Mouse (Mus musculus) B cell, adult (primary cell): ENCODE measurements around the gene Gm13101. TPM values are rescaled to one million over a fixed set of nuclear protein-coding genes. Genes with fewer than 3 reads are reported as not detected.

Experiments used
- total RNA-seq: library from RNA; stranded (reverse); gene quantifications from 4 replicates; pipeline ENCODE4 v1.2.4, GENCODE M21; 2023; ENCODE audit not compliant: inconsistent age

The Gm13101 gene
- not detected in 4 replicates for total RNA-seq

DNA sequence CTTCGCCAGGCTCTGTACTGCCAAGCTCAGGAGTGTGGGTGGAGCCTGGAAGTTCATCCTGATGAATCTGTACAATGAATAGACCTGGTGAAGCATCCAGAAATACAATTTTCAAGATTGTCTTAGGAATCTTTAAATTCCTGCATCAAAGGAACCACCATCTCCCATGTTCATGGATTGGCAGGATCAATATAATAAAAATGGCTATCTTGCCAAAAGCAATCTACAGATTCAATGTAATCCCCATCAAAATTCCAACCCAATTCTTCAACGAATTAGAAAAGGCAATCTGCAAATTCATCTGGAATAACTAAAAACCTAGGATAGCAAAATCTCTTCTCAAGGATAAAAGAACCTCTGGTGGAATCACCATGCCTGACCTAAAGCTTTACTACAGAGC lies at the start of gene Gm13101:
Gene Gm13101, minus strand, starts transcription at position 101 of the 400 bp plus-strand sequence.

DNA sequence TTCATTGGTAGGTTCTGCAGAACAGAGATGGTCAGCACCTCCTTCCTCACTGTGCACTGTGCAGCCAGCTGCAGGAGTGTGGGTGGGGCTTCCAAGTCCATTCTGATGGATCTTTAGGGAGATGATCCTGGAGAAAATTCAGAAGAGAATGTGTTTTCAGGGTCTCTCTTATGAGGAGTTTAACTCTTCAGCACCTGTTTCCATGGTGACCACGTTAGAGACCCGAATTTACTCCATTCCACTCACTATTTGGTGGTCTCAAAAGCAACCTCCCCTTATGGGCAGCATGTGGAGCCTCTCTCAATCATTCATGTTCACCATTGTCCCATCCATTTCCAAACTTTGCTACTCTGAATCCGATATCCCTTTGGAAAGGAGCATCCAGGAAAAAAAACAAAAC lies 27.5 kb upstream of the Gm13101 start, which contains the start of gene Pramef17:
Gene Pramef17, minus strand, starts transcription at position 101 of the 400 bp plus-strand sequence.

DNA sequence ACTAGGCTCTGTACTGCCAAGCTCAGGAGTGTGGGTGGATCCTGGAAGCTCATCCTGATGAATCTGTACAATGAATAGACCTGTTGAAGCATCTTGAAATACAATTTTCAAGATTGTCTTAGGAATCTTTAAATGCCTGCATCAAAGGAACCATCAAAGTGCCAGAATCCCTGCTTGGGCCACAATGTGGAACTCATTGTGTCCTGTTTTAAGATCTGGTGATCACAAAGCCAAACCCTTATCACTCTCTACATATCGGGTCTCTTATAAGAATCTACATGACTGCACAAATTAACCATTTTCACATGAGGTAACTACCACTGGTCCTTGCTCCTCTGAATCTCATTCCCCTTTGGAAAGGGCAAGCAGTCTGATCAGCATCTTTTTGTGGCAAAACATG lies 15.8 kb downstream of the Gm13101 start, which contains the start of gene Pramef25:
Gene Pramef25, minus strand, starts transcription at position 101 of the 400 bp plus-strand sequence.

Other genes with a start within 250 kb of the Gm13101 start
- gene Gm13078, start 247.5 kb downstream of the Gm13101 start, total RNA-seq = not detected in 4 replicates
- gene Gm13023, start 177.6 kb downstream of the Gm13101 start, total RNA-seq = not detected in 4 replicates
- gene Gm13084, start 150.9 kb downstream of the Gm13101 start, total RNA-seq = not detected in 4 replicates
- gene Gm13103, start 120.5 kb downstream of the Gm13101 start, total RNA-seq = not detected in 4 replicates
- gene Pramef6, start 66.6 kb downstream of the Gm13101 start, total RNA-seq = not detected in 4 replicates
- not detected in 4 replicates for gene Pramef25, start 15.9 kb downstream of the Gm13101 start, total RNA-seq
- gene Pramef17, start 27.4 kb upstream of the Gm13101 start, total RNA-seq = not detected in 4 replicates
- not detected in 4 replicates for gene Pramel4, start 92.2 kb upstream of the Gm13101 start, total RNA-seq
- not detected in 4 replicates for gene Gm13102, start 139.5 kb upstream of the Gm13101 start, total RNA-seq
- not detected in 4 replicates for gene Oog3, start 195.7 kb upstream of the Gm13101 start, total RNA-seq
- gene Oog2, start 223.8 kb upstream of the Gm13101 start, total RNA-seq = not detected in 4 replicates
- gene C87977, start 246.4 kb upstream of the Gm13101 start, total RNA-seq = not detected in 4 replicates